Mouse (Mus musculus) leukemia stem cell, adult 10-12 weeks (primary cell): ENCODE measurements around the gene Vmn1r101. TPM values are rescaled to one million over a fixed set of nuclear protein-coding genes. Genes with fewer than 3 reads are reported as not detected.

Source experiments
- polyA plus RNA-seq: library from polyadenylated mRNA; stranded (reverse); fragments of >175 nt; gene quantifications from 2 replicates; pipeline ENCODE4 v1.2.3, GENCODE M21; 2012; ENCODE audit warnings: low replicate concordance

The Vmn1r101 gene
- polyA plus RNA-seq: not detected in 2 replicates

GRCm38 (mm10) chr7:20442493-20442892 is at the start of gene Vmn1r101:
Gene Vmn1r101, minus strand, starts transcription at chr7:20442593.

GRCm38 (mm10) chr7:20474825-20475224 is 32.4 kb upstream of the Vmn1r101 start, which contains the start of gene Gm10670:
Gene Gm10670, minus strand, starts transcription at chr7:20474925.

GRCm38 (mm10) chr7:20417642-20418041 is 24.8 kb downstream of the Vmn1r101 start, which contains the start of gene Vmn1r100:
Gene Vmn1r100, plus strand, starts transcription at chr7:20417942.

Other genes with a start within 250 kb of the Vmn1r101 start
- gene Vmn1r95, start 248.9 kb downstream of the Vmn1r101 start, polyA plus RNA-seq: not detected in 2 replicates
- gene Gm6164, start 237.0 kb downstream of the Vmn1r101 start, polyA plus RNA-seq: not detected in 2 replicates
- gene Gm4498, start 208.8 kb downstream of the Vmn1r101 start, polyA plus RNA-seq: not detected in 2 replicates
- gene Gm5890, start 179.8 kb downstream of the Vmn1r101 start, polyA plus RNA-seq: not detected in 2 replicates
- gene Gm4133, start 108.5 kb downstream of the Vmn1r101 start, polyA plus RNA-seq: not detected in 2 replicates
- gene Gm5728, start 67.2 kb downstream of the Vmn1r101 start, polyA plus RNA-seq: not detected in 2 replicates
- not detected in 2 replicates for gene Vmn1r100, start 24.7 kb downstream of the Vmn1r101 start, polyA plus RNA-seq
- not detected in 2 replicates for gene Gm10670, start 32.3 kb upstream of the Vmn1r101 start, polyA plus RNA-seq
- not detected in 2 replicates for gene Vmn1r103, start 67.9 kb upstream of the Vmn1r101 start, polyA plus RNA-seq
- gene Vmn1r104, start 91.2 kb upstream of the Vmn1r101 start, polyA plus RNA-seq: not detected in 2 replicates
- gene Gm5726, start 103.2 kb upstream of the Vmn1r101 start, polyA plus RNA-seq: not detected in 2 replicates
- gene Gm4141, start 133.6 kb upstream of the Vmn1r101 start, polyA plus RNA-seq: not detected in 2 replicates
- not detected in 2 replicates for gene Gm4513, start 156.4 kb upstream of the Vmn1r101 start, polyA plus RNA-seq
- gene Vmn1r107, start 226.3 kb upstream of the Vmn1r101 start, polyA plus RNA-seq: not detected in 2 replicates